Mouse (Mus musculus) gonadal fat pad, adult 2 months (tissue): ENCODE data around the gene AU015836. TPM values are rescaled to one million over a fixed set of nuclear protein-coding genes. Genes with fewer than 3 reads are reported as not detected.
"Not testable (repeated sequence)": the region's sequence is repeated elsewhere in the genome, so short reads cannot be mapped to it uniquely, and the experiment has no call there.

ENCODE experiments used
- DNase-seq: peaks from one replicate; pipeline ENCODE4 v3.0.0-alpha.2; 2012; ENCODE audit warnings: low read depth
- polyA plus RNA-seq: library from polyadenylated mRNA; depleted of rRNA; stranded (reverse); fragments of >200 nt; gene quantifications from 2 replicates; pipeline ENCODE4 v1.2.3, GENCODE M21; 2012; rRNA removed

AU015836 gene
- polyA plus RNA-seq = not detected in 2 replicates

- DNase-seq = no peak
These were observed at the start of gene AU015836 for GRCm38 (mm10) chrX:93968444-93968843. TSS of gene AU015836 (plus strand) at chrX:93968659.

- DNase-seq = no peak
These were observed 49.4 kb upstream of the AU015836 start for GRCm38 (mm10) chrX:93919017-93919416.

- DNase-seq = no peak
These were observed 40.1 kb upstream of the AU015836 start for GRCm38 (mm10) chrX:93928379-93928778.

GRCm38 (mm10) chrX:93928794-93929193 is 39.7 kb upstream of the AU015836 start:
- no peak for DNase-seq

- no peak for DNase-seq
These were observed 36.8 kb upstream of the AU015836 start for GRCm38 (mm10) chrX:93931694-93932093.

GRCm38 (mm10) chrX:93956727-93957126 is 11.7 kb upstream of the AU015836 start:
- no peak for DNase-seq

- no peak for DNase-seq
These were observed 10.0 kb upstream of the AU015836 start for GRCm38 (mm10) chrX:93958502-93958901.

GRCm38 (mm10) chrX:93980341-93980740 is 11.9 kb downstream of the AU015836 start:
- DNase-seq = no peak

GRCm38 (mm10) chrX:93982193-93982592 is 13.7 kb downstream of the AU015836 start:
- no peak for DNase-seq

- DNase-seq = not testable (repeated sequence)
These were observed 16.6 kb downstream of the AU015836 start for GRCm38 (mm10) chrX:93985096-93985495.

GRCm38 (mm10) chrX:94006991-94007390 is 38.5 kb downstream of the AU015836 start:
- no peak for DNase-seq

- no peak for DNase-seq
These were observed 41.0 kb downstream of the AU015836 start for GRCm38 (mm10) chrX:94009442-94009841.

- DNase-seq = no peak
These were observed 43.3 kb downstream of the AU015836 start for GRCm38 (mm10) chrX:94011656-94012173.

GRCm38 (mm10) chrX:94012479-94013167 is 44.2 kb downstream of the AU015836 start:
- no peak for DNase-seq

- no peak for DNase-seq
These were observed 48.4 kb downstream of the AU015836 start for GRCm38 (mm10) chrX:94016891-94017290.

- no peak for DNase-seq
These were observed 53.9 kb downstream of the AU015836 start for GRCm38 (mm10) chrX:94022264-94022874.

Other genes with a start within 250 kb of the AU015836 start
- gene Pdk3, start 136.5 kb upstream of the AU015836 start, polyA plus RNA-seq = 15.5 and 15.7 TPM in 2 replicates
- gene Zfx, start 155.0 kb downstream of the AU015836 start, polyA plus RNA-seq = 9.6 and 11.7 TPM in 2 replicates
- gene Eif2s3x, start 244.2 kb downstream of the AU015836 start, polyA plus RNA-seq = 47.4 and 47.5 TPM in 2 replicates